Mouse (Mus musculus) neural tube, embryonic 14.5 days (tissue): Measurements from ENCODE around the gene Ogfod2. TPM values are rescaled to one million over a fixed set of nuclear protein-coding genes. Genes with fewer than 3 reads are reported as not detected.

Experiments
- ATAC-seq: fragments of 200-750 bp; cut with Nextera tagmentation; 2 replicates; pipeline ENCODE4 v1.8.0; 2017; ENCODE audit warnings: low read depth, mild to moderate bottlenecking, moderate TSS enrichment, moderate library complexity
- H3K27ac ChIP-seq: fragments of 300-500 bp; sonication (generic); 2 replicates; pipeline ENCODE4 v1.5.1; 2014; ENCODE audit warnings: low read depth, mild to moderate bottlenecking, control low read depth, low read length, moderate library complexity, mixed read lengths
- H3K27me3 ChIP-seq: fragments of 300-500 bp; sonication (generic); 2 replicates; pipeline ENCODE4 v1.6.1; 2014; ENCODE audit warnings: low read length; ENCODE audit not compliant: control insufficient read depth, insufficient read depth
- H3K36me3 ChIP-seq: fragments of 300-500 bp; sonication (generic); 2 replicates; pipeline ENCODE4 v1.6.1; 2014; ENCODE audit warnings: low read length, mixed read lengths; ENCODE audit not compliant: control insufficient read depth, insufficient read depth
- H3K4me1 ChIP-seq: fragments of 300-500 bp; sonication (generic); 2 replicates; pipeline ENCODE4 v1.6.1; 2014; ENCODE audit warnings: low read length; ENCODE audit not compliant: control insufficient read depth, insufficient read depth
- H3K4me2 ChIP-seq: fragments of 300-500 bp; sonication (generic); 2 replicates; pipeline ENCODE4 v1.6.1; 2014; ENCODE audit warnings: mild to moderate bottlenecking, low read depth, low read length, control low read depth
- H3K4me3 ChIP-seq: fragments of 300-500 bp; sonication (generic); 2 replicates; pipeline ENCODE4 v1.5.1; 2014; ENCODE audit warnings: low read depth, low read length, control low read depth, mixed read lengths
- H3K9ac ChIP-seq: fragments of 300-500 bp; sonication (generic); replicated peaks from 2 replicates; pipeline ENCODE4 v1.6.1; 2014; ENCODE audit warnings: low read depth, mild to moderate bottlenecking, control low read depth, low read length, mixed read lengths
- H3K9me3 ChIP-seq: fragments of 300-500 bp; sonication (generic); 2 replicates; pipeline ENCODE4 v1.6.1; 2016; ENCODE audit warnings: low read length; ENCODE audit not compliant: control insufficient read depth
- WGBS: fragments of 180-500 bp; shearing (Covaris S2); extraction: QIAGEN DNeasy Blood & Tissue Kit; methylation state at CpG from one replicate; pipeline ENCODE4 v1.1.7; 2014; 5-methylcytosine and 5-hydroxymethylcytosine counted together
- polyA plus RNA-seq: library from polyadenylated mRNA; unstranded; fragments of >200 nt; fragmentation: Nextera tagmentation; extraction: Ambion mirVana; gene quantifications from 2 replicates; pipeline ENCODE4 v1.2.1, GENCODE M21; 2014

The Ogfod2 gene
- polyA plus RNA-seq, 1 experiment from 2014 or later, result 25.0 TPM

DNA sequence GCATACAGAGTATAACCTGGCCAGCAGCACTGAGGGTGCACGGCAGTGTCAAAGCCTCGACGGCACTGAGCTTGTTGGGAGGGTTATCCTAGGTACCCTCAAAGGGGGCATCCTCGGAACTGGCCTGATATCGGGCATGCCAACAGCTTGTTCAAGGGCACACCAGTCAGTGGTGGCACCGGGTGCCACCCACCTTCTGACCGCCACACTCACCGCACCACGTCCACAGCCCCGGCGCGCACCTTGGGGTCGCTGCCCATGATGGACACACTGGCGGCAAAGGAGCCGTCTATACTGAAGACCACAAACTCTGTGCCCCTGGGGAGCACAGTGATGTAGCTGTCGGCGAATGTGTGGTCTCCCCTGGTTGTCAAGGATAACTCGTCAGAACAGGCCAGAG lies 10.3 kb downstream of the Ogfod2 start:
- WGBS, result 91% methylated on average over 18 of the region's 18 CpGs
- no peak overlapping the region for H3K9ac ChIP-seq
- peaks cover 2% of the 10 kb centered on the region; the same call in 1 of the 2 replicates for H3K4me1 ChIP-seq
- no peaks in the 10 kb centered on the region for H3K27me3 ChIP-seq
- no peak overlapping the region for H3K27ac ChIP-seq
- peaks cover 61% of the 10 kb centered on the region for H3K36me3 ChIP-seq
- ATAC-seq, result no peak
- H3K4me3 ChIP-seq, result no peak overlapping the region
- H3K4me2 ChIP-seq, result no peak overlapping the region
- H3K9me3 ChIP-seq, result no peaks in the 10 kb centered on the region

DNA sequence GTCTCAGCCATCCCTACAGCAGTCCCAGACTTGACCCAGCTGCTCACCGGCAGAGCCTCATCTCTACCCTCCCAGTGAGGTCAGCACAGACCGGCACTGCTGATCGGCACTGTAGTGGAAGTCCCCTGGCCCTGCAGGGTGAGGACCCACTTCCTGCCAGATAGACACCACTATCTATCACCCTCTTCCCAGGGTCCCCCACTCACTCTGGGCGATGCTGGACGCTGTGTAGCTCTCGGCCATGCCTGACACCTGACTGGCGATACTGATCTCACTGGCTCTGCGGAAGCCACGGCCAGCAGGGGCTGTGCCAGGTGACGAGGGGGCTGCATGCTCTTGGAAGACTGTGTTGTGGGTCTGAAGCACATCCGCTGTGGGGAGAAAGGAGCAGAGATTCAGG lies 13.0 kb downstream of the Ogfod2 start:
- Histone ChIP-seq H3K27me3 (no peaks in the 10 kb centered on the region), H3K9me3 (no peaks in the 10 kb centered on the region), H3K4me3 (no peak overlapping the region), H3K4me1 (no peaks in the 10 kb centered on the region), H3K27ac (no peak overlapping the region), H3K36me3 (peaks cover 52% of the 10 kb centered on the region), H3K9ac (no peak overlapping the region), H3K4me2 (no peak overlapping the region)
- no peak for ATAC-seq
- 92% methylated on average over 11 of the region's 11 CpGs for WGBS

GRCm38 (mm10) chr5:124134261-124134660 lies 22.2 kb downstream of the Ogfod2 start:
- Histone ChIP-seq H3K4me2 (no peak overlapping the region), H3K4me1 (no peaks in the 10 kb centered on the region), H3K9me3 (no peaks in the 10 kb centered on the region), H3K4me3 (no peak overlapping the region), H3K9ac (no peak overlapping the region), H3K27me3 (no peaks in the 10 kb centered on the region), H3K36me3 (peaks cover 37% of the 10 kb centered on the region), H3K27ac (no peak overlapping the region)
- 83% methylated on average over 5 of the region's 5 CpGs for WGBS
- no peak for ATAC-seq

GRCm38 (mm10) chr5:124138066-124138465 lies 26.0 kb downstream of the Ogfod2 start:
- H3K27ac ChIP-seq, result no peak overlapping the region
- H3K27me3 ChIP-seq, result no peaks in the 10 kb centered on the region
- WGBS, result 75% methylated on average over 7 of the region's 7 CpGs
- no peaks in the 10 kb centered on the region for H3K4me1 ChIP-seq
- ATAC-seq, result no peak
- H3K9ac ChIP-seq, result no peak overlapping the region
- H3K36me3 ChIP-seq, result peaks cover 22% of the 10 kb centered on the region
- no peak overlapping the region for H3K4me3 ChIP-seq
- no peaks in the 10 kb centered on the region for H3K9me3 ChIP-seq
- H3K4me2 ChIP-seq, result no peak overlapping the region

- Histone ChIP-seq H3K4me1 (no peaks in the 10 kb centered on the region), H3K9me3 (no peaks in the 10 kb centered on the region), H3K9ac (no peak overlapping the region), H3K27me3 (no peaks in the 10 kb centered on the region), H3K27ac (no peak overlapping the region), H3K36me3 (0 out of 2 replicates have a peak, but pooled peaks cover 6% of the 10 kb centered on the region), H3K4me2 (no peak overlapping the region), H3K4me3 (no peak overlapping the region)
- no peak for ATAC-seq
- WGBS, result 62% methylated on average over 5 of the region's 5 CpGs
These were observed 36.9 kb downstream of the Ogfod2 start for GRCm38 (mm10) chr5:124149028-124149427.

GRCm38 (mm10) chr5:124150895-124151294 lies 38.8 kb downstream of the Ogfod2 start:
- Histone ChIP-seq H3K36me3 (0 out of 2 replicates have a peak, but pooled peaks cover 6% of the 10 kb centered on the region), H3K4me1 (no peaks in the 10 kb centered on the region), H3K9me3 (no peaks in the 10 kb centered on the region), H3K4me2 (no peak overlapping the region), H3K27ac (no peak overlapping the region), H3K9ac (no peak overlapping the region), H3K4me3 (no peak overlapping the region), H3K27me3 (no peaks in the 10 kb centered on the region)
- 84% methylated on average over 7 of the region's 7 CpGs for WGBS
- no peak for ATAC-seq

DNA sequence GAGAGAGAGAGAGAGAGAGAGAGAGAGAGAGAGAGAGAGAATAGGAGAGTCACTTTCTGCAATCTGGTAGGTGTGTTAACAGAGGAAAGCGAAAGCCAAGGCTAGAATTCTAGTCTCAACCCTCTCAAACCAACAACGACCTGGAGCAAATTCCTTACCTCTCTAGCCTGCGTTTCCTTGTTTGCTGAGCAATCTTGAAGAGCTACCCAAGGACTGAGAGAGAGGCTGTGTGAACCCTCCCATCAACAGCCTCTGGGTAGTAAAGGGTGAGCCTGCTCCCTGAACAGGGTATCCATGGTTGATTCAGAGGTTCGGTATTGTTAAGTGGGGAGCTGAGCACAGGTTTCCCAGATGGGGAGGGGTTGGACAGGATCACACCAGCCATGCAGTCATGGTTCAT lies 40.6 kb downstream of the Ogfod2 start:
- 0 out of 2 replicates have a peak, but pooled peaks cover 6% of the 10 kb centered on the region for H3K36me3 ChIP-seq
- H3K9ac ChIP-seq, result no peak overlapping the region
- ATAC-seq, result no peak
- H3K4me1 ChIP-seq, result no peaks in the 10 kb centered on the region
- H3K9me3 ChIP-seq, result no peaks in the 10 kb centered on the region
- 88% methylated on average over 4 of the region's 4 CpGs for WGBS
- H3K27ac ChIP-seq, result no peak overlapping the region
- H3K27me3 ChIP-seq, result no peaks in the 10 kb centered on the region
- H3K4me2 ChIP-seq, result no peak overlapping the region
- no peak overlapping the region for H3K4me3 ChIP-seq

DNA sequence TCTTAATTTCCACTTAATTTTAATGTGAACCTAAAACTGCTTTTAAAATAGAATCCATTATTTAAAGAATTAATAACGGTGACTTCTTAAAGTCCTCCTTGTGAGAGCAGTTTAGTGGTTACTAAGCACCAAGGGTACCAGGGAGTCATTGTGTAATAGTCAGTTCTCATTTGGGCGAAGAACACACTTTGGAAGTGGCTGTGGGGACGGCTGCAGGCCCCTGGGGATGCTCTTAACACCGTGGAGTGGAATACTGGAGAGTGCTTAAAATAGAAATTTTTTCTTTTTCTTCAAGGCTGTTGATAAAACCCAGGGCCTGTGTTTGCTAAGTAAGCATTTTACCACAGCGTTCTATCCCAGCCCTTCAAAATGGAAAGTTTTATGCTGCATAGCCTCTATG lies 43.8 kb downstream of the Ogfod2 start:
- no peaks in the 10 kb centered on the region for H3K9me3 ChIP-seq
- ATAC-seq, result no peak
- 81% methylated on average over 5 of the region's 5 CpGs for WGBS
- no peak overlapping the region for H3K4me2 ChIP-seq
- H3K27me3 ChIP-seq, result no peaks in the 10 kb centered on the region
- H3K9ac ChIP-seq, result no peak overlapping the region
- H3K4me1 ChIP-seq, result no peaks in the 10 kb centered on the region
- no peak overlapping the region for H3K27ac ChIP-seq
- H3K4me3 ChIP-seq, result no peak overlapping the region
- 0 out of 2 replicates have a peak, but pooled peaks cover 6% of the 10 kb centered on the region for H3K36me3 ChIP-seq

DNA sequence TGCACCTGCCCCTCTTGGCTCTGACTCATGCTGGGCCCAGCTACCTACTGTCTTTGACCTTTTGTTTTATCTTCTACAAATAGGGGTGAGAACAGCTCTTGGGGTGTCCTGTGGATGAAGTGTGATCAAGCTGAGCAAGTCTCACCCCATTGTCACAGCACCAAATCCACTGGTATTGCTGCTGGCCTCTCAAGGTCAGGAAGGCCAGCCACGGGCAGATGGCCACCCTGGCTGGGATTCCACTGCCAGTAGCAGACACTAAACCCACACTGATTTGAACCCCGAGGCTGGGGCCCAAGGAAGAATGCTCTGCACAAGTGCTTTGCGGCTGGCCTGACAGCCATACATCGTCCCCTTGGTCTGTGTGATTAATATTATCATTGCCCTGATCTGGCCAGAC lies 46.2 kb downstream of the Ogfod2 start:
- Histone ChIP-seq H3K36me3 (no peaks in the 10 kb centered on the region), H3K9ac (no peak overlapping the region), H3K27ac (no peak overlapping the region), H3K9me3 (no peaks in the 10 kb centered on the region), H3K4me3 (no peak overlapping the region), H3K4me1 (peaks cover 8% of the 10 kb centered on the region; the same call in 1 of the 2 replicates), H3K4me2 (no peak overlapping the region), H3K27me3 (no peaks in the 10 kb centered on the region)
- ATAC-seq, result no peak
- WGBS, result 56% methylated on average over 4 of the region's 4 CpGs
